Mouse (Mus musculus) erythroblast, embryonic 14.5 days (primary cell): Measurements from ENCODE around the gene Cep85l. TPM values are rescaled to one million over a fixed set of nuclear protein-coding genes. Genes with fewer than 3 reads are reported as not detected.
A peak's percentile ranks its signal among the peaks of the same experiment; 100 is the strongest.

ENCODE experiments used
- H3K27me3 ChIP-seq: 2 replicates; pipeline ENCODE4 v1.6.1; 2012; ENCODE audit warnings: inconsistent platforms; ENCODE audit not compliant: control insufficient read depth
- H3K36me3 ChIP-seq: 2 replicates; pipeline ENCODE4 v1.6.1; 2012; ENCODE audit warnings: mild to moderate bottlenecking, inconsistent platforms; ENCODE audit not compliant: control insufficient read depth
- H3K4me1 ChIP-seq: 2 replicates; pipeline ENCODE4 v1.6.1; 2012; ENCODE audit warnings: inconsistent platforms; ENCODE audit not compliant: control insufficient read depth
- H3K4me3 ChIP-seq: replicated peaks from 2 replicates; pipeline ENCODE3; 2012; ENCODE audit warnings: moderate library complexity, mild to moderate bottlenecking, inconsistent platforms
- H3K9me3 ChIP-seq: 2 replicates; pipeline ENCODE4 v1.6.1; 2012; ENCODE audit warnings: low read length, inconsistent platforms, mixed read lengths; ENCODE audit not compliant: control insufficient read depth
- GATA1 ChIP-seq: IDR thresholded peaks from 2 replicates; pipeline ENCODE4 v1.6.1; 2012; ENCODE audit warnings: low read length, inconsistent platforms, mixed read lengths
- TAL1 ChIP-seq: IDR thresholded peaks from 3 replicates; pipeline ENCODE4 v1.6.1; 2012; ENCODE audit warnings: low read length, inconsistent platforms, mixed read lengths
- polyA plus RNA-seq: library from polyadenylated mRNA; stranded (reverse); fragments of >175 nt; gene quantifications from 2 replicates; pipeline ENCODE4 v1.2.3, GENCODE M21; 2012

Cep85l gene
- polyA plus RNA-seq, 1 experiment: 0.02 TPM

GRCm38 (mm10) chr10:53272228-53272627 is 107.5 kb downstream of the Cep85l start:
- Histone ChIP-seq H3K36me3 (no peaks in the 10 kb centered on the region), H3K9me3 (no peaks in the 10 kb centered on the region), H3K27me3 (no peaks in the 10 kb centered on the region), H3K4me1 (no peaks in the 10 kb centered on the region), H3K4me3 (no peak overlapping the region)
- TF ChIP-seq TAL1: no peak
- TF ChIP-seq GATA1: no peak

GRCm38 (mm10) chr10:53262021-53262420 is 117.7 kb downstream of the Cep85l start:
- Histone ChIP-seq H3K9me3 (no peaks in the 10 kb centered on the region), H3K4me3 (no peak overlapping the region), H3K36me3 (no peaks in the 10 kb centered on the region), H3K27me3 (no peaks in the 10 kb centered on the region), H3K4me1 (no peaks in the 10 kb centered on the region)
- TF ChIP-seq GATA1 (no peak), TAL1 (no peak)

GRCm38 (mm10) chr10:53235381-53235780 is 144.4 kb downstream of the Cep85l start:
- Histone ChIP-seq H3K27me3 (no peaks in the 10 kb centered on the region), H3K9me3 (no peaks in the 10 kb centered on the region), H3K4me3 (no peak overlapping the region), H3K36me3 (no peaks in the 10 kb centered on the region), H3K4me1 (peaks cover 12% of the 10 kb centered on the region)
- TF ChIP-seq GATA1: no peak
- no peak for TF ChIP-seq TAL1

GRCm38 (mm10) chr10:53234683-53235082 is 145.1 kb downstream of the Cep85l start:
- peaks cover 19% of the 10 kb centered on the region for H3K4me1 ChIP-seq
- no peaks in the 10 kb centered on the region for H3K27me3 ChIP-seq
- TF ChIP-seq TAL1 (no peak), GATA1 (no peak)
- H3K9me3 ChIP-seq: no peaks in the 10 kb centered on the region
- no peaks in the 10 kb centered on the region for H3K36me3 ChIP-seq
- no peak overlapping the region for H3K4me3 ChIP-seq

- Histone ChIP-seq H3K27me3 (no peaks in the 10 kb centered on the region), H3K4me3 (no peak overlapping the region), H3K36me3 (no peaks in the 10 kb centered on the region), H3K4me1 (peaks cover 23% of the 10 kb centered on the region), H3K9me3 (no peaks in the 10 kb centered on the region)
- TF ChIP-seq GATA1 (no peak), TAL1 (no peak)
Observed at GRCm38 (mm10) chr10:53234086-53234613, 145.6 kb downstream of the Cep85l start.

GRCm38 (mm10) chr10:53230809-53231208 is 148.9 kb downstream of the Cep85l start:
- Histone ChIP-seq H3K9me3 (no peaks in the 10 kb centered on the region), H3K27me3 (no peaks in the 10 kb centered on the region), H3K36me3 (no peaks in the 10 kb centered on the region), H3K4me1 (peaks cover 30% of the 10 kb centered on the region), H3K4me3 (no peak overlapping the region)
- TF ChIP-seq TAL1 (no peak), GATA1 (no peak)

GRCm38 (mm10) chr10:53229190-53229589 is 150.6 kb downstream of the Cep85l start:
- H3K9me3 ChIP-seq: no peaks in the 10 kb centered on the region
- H3K4me3 ChIP-seq: no peak overlapping the region
- H3K4me1 ChIP-seq: peaks cover 21% of the 10 kb centered on the region
- no peaks in the 10 kb centered on the region for H3K27me3 ChIP-seq
- no peaks in the 10 kb centered on the region for H3K36me3 ChIP-seq
- TF ChIP-seq TAL1 (peak; percentile 13; the same call in 1 of the 3 replicates), GATA1 (no peak)

Other genes with a start within 250 kb of the Cep85l start
- not detected in 2 replicates for gene Pln, start 42.3 kb downstream of the Cep85l start, polyA plus RNA-seq
- 1.2 and 1.9 TPM in 2 replicates for gene Asf1a, start 216.8 kb upstream of the Cep85l start, polyA plus RNA-seq